Mouse (Mus musculus) kidney, adult 2 months (tissue): ENCODE results near the gene Ubl3.

Source experiments
- CTCF ChIP-seq: fragments of 200-500 bp; conservative IDR thresholded peaks from 2 replicates; pipeline ENCODE4 v1.5.1; 2011; ENCODE audit warnings: low read depth, mild to moderate bottlenecking, control low read depth, low read length, moderate library complexity, mixed read lengths; ENCODE audit not compliant: insufficient read depth, insufficient read length
- POLR2A ChIP-seq: fragments of 200-500 bp; IDR thresholded peaks from one replicate; pipeline ENCODE4 v1.6.1; 2011; ENCODE audit warnings: low read depth, low read length, control low read depth

DNA sequence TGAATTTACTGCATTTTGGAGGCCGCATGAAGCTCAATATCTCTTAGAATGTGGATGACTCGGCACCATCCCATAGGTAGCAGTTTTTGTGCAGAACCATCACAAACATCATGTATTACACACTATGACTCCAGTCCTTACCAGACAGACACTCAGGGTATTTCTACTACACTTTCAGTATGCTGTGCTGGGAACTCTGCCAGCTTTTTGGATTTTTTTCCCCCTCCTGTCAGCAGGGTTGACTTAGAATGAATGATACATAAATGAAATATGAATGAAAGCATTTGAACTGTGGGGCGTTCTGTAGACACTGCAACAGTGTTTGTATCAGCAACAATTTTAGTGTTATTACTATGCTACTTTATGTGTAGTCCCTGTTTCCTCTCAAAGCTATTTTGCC, 17.9 kb downstream of the Ubl3 start:
- TF ChIP-seq CTCF (no peak), POLR2A (no peak)
